Mouse (Mus musculus) MEL (cell line): ENCODE results near the gene Kif24. TPM values are rescaled to one million over a fixed set of nuclear protein-coding genes. Genes with fewer than 3 reads are reported as not detected.

Experiments used
- DNase-seq: peaks from one replicate; pipeline ENCODE4 v3.0.0; 2011; ENCODE audit warnings: low read depth, low spot score
- H3K27ac ChIP-seq: 2 replicates; pipeline ENCODE4 v1.5.1; 2012; ENCODE audit warnings: low read depth, mild to moderate bottlenecking, control low read depth, low read length, moderate library complexity; ENCODE audit not compliant: control insufficient read depth
- H3K27me3 ChIP-seq, 2 experiments: fragments of 150-350 bp in 1 of 2; sonication (generic) in 1 of 2; 2 replicates each; pipeline ENCODE4 v1.6.1; 2012; ENCODE audit warnings: low read length in 2 of 2, mild to moderate bottlenecking in 2 of 2, improper control_type of control experiment in 1 of 2, moderate library complexity in 1 of 2; ENCODE audit not compliant: insufficient read depth in 2 of 2, control insufficient read depth in 1 of 2
- H3K36me3 ChIP-seq, 2 experiments: 2 replicates each; pipeline ENCODE4 v1.6.1; 2012 to 2014; ENCODE audit warnings: low read length in 2 of 2, improper control_type of control experiment in 1 of 2, inconsistent platforms in 1 of 2, mild to moderate bottlenecking in 1 of 2; ENCODE audit not compliant: insufficient read depth in 2 of 2, control insufficient read depth in 1 of 2
- H3K4me1 ChIP-seq, 2 experiments: fragments of 150-350 bp in 1 of 2; sonication (generic) in 1 of 2; 2 replicates each; pipeline ENCODE4 v1.6.1; 2012; ENCODE audit warnings: low read length in 2 of 2, improper control_type of control experiment in 1 of 2, mild to moderate bottlenecking in 1 of 2; ENCODE audit not compliant: insufficient read depth in 2 of 2, control insufficient read depth in 1 of 2
- H3K4me3 ChIP-seq, 2 experiments: fragments of 150-350 bp in 1 of 2; sonication (generic) in 1 of 2; 2 replicates each; pipeline ENCODE4 v1.5.1; 2012; ENCODE audit warnings: low read depth in 2 of 2, low read length in 2 of 2, mild to moderate bottlenecking in 2 of 2, moderate library complexity in 2 of 2, control low read depth in 1 of 2, improper control_type of control experiment in 1 of 2; ENCODE audit not compliant: control insufficient read depth in 1 of 2, insufficient read depth in 1 of 2
- H3K79me2 ChIP-seq: 2 replicates; pipeline ENCODE4 v1.6.1; 2012; ENCODE audit warnings: mild to moderate bottlenecking, low read length, moderate library complexity; ENCODE audit not compliant: control insufficient read depth, poor library complexity, insufficient read depth
- H3K9ac ChIP-seq: 2 replicates; pipeline ENCODE4 v1.6.1; 2012; ENCODE audit warnings: low read depth, mild to moderate bottlenecking, control low read depth, low read length, moderate library complexity; ENCODE audit not compliant: control insufficient read depth, poor library complexity, severe bottlenecking
- H3K9me3 ChIP-seq: fragments of 150-350 bp; sonication (generic); replicated peaks from 2 replicates; pipeline ENCODE4 v1.6.1; 2012; ENCODE audit warnings: mild to moderate bottlenecking, low read length, improper control_type of control experiment, moderate library complexity; ENCODE audit not compliant: insufficient read depth
- CHD1 ChIP-seq: IDR thresholded peaks from 2 replicates; pipeline ENCODE4 v1.6.1; 2012; ENCODE audit warnings: low read depth, mild to moderate bottlenecking, inconsistent platforms, low read length, improper control_type of control experiment
- E2F4 ChIP-seq: IDR thresholded peaks from 2 replicates; pipeline ENCODE4 v1.6.1; 2011; ENCODE audit warnings: low read depth, low read length, improper control_type of control experiment, borderline replicate concordance
- ELF1 ChIP-seq: IDR thresholded peaks from 2 replicates; pipeline ENCODE4 v1.6.1; 2014; ENCODE audit warnings: low read depth, mild to moderate bottlenecking, inconsistent platforms, low read length, improper control_type of control experiment, moderate library complexity
- ETS1 ChIP-seq: IDR thresholded peaks from 2 replicates; pipeline ENCODE4 v1.6.1; 2012; ENCODE audit warnings: low read depth, mild to moderate bottlenecking, inconsistent platforms, low read length, improper control_type of control experiment, moderate library complexity
- GATA1 ChIP-seq: IDR thresholded peaks from 2 replicates; pipeline ENCODE4 v1.6.1; 2011; ENCODE audit warnings: low read depth, low read length, improper control_type of control experiment
- JUND ChIP-seq: IDR thresholded peaks from 2 replicates; pipeline ENCODE4 v1.6.1; 2011; ENCODE audit warnings: low read depth, mild to moderate bottlenecking, improper control_type of control experiment, low read length
- MXI1 ChIP-seq: IDR thresholded peaks from 2 replicates; pipeline ENCODE4 v1.6.1; 2011; ENCODE audit warnings: mild to moderate bottlenecking, low read depth, low read length, improper control_type of control experiment
- POLR2AphosphoS2 ChIP-seq: IDR thresholded peaks from 2 replicates; pipeline ENCODE4 v1.6.1; 2011; ENCODE audit warnings: low read length, improper control_type of control experiment
- RAD21 ChIP-seq: IDR thresholded peaks from 2 replicates; pipeline ENCODE4 v1.6.1; 2011; ENCODE audit warnings: mild to moderate bottlenecking, low read depth, low read length, improper control_type of control experiment
- SMC3 ChIP-seq: IDR thresholded peaks from 2 replicates; pipeline ENCODE4 v1.6.1; 2011; ENCODE audit warnings: low read depth, low read length, improper control_type of control experiment
- TAL1 ChIP-seq: IDR thresholded peaks from 2 replicates; pipeline ENCODE4 v1.6.1; 2012; ENCODE audit warnings: mild to moderate bottlenecking, inconsistent platforms, low read length, moderate library complexity, mixed read lengths
- ZC3H11A ChIP-seq: IDR thresholded peaks from 2 replicates; pipeline ENCODE4 v1.6.1; 2012; ENCODE audit warnings: low read depth, mild to moderate bottlenecking, inconsistent platforms, low read length, improper control_type of control experiment
- polyA plus RNA-seq, 2 experiments: library from polyadenylated mRNA; stranded (reverse) in 1 of 2; unstranded in 1 of 2; fragments of >175 nt in 1 of 2; fragments of >200 nt in 1 of 2; gene quantifications; 2 replicates each; pipeline versions ENCODE4 v1.2.1 to v1.2.4; 2012; ENCODE audit warnings: low replicate concordance in 2 of 2, low read depth in 1 of 2; ENCODE audit not compliant: insufficient read length in 2 of 2, insufficient read depth in 1 of 2, missing spikeins in 1 of 2
- total RNA-seq: library from RNA; depleted of rRNA; stranded (reverse); fragments of 300-350 nt; gene quantifications from 2 replicates; pipeline ENCODE4 v1.2.3, GENCODE M21; 2012

Kif24 gene
- total and polyA plus RNA-seq, 3 experiments = 11.6 to 13.2 TPM; not detected in 1

- Histone ChIP-seq H3K27ac (no peak overlapping the region), H3K79me2 (no peaks in the 10 kb centered on the region), H3K36me3 (peaks cover 0 to 2% of the 10 kb centered on the region in 2 experiments; a peak in 2 of 4 replicates), H3K9ac (no peak overlapping the region), H3K9me3 (no peaks in the 10 kb centered on the region), H3K27me3 (no peaks in the 10 kb centered on the region), H3K4me3 (no peak overlapping the region), H3K4me1 (peaks cover 0 to 6% of the 10 kb centered on the region in 2 experiments; a peak in 2 of 4 replicates)
- no peak for DNase-seq
- TF ChIP-seq GATA1 (no peak), POLR2AphosphoS2 (no peak), SMC3 (no peak)
These were observed 33.5 kb upstream of the Kif24 start for GRCm38 (mm10) chr4:41497995-41498845.

- H3K27me3 ChIP-seq = no peaks in the 10 kb centered on the region
- DNase-seq = no peak
These were observed 32.9 kb upstream of the Kif24 start for GRCm38 (mm10) chr4:41497579-41497978.

GRCm38 (mm10) chr4:41497046-41497445 is 32.4 kb upstream of the Kif24 start:
- Histone ChIP-seq H3K4me3 (no peak overlapping the region), H3K27ac (no peak overlapping the region), H3K9ac (no peak overlapping the region), H3K27me3 (no peaks in the 10 kb centered on the region), H3K4me1 (peaks cover 0 to 5% of the 10 kb centered on the region in 2 experiments; a peak in 1 of 4 replicates), H3K9me3 (no peaks in the 10 kb centered on the region), H3K79me2 (no peaks in the 10 kb centered on the region), H3K36me3 (peaks cover 0 to 2% of the 10 kb centered on the region in 2 experiments; a peak in 2 of 4 replicates)
- TF ChIP-seq E2F4 = no peak
- no peak for TF ChIP-seq JUND
- TF ChIP-seq TAL1 = no peak
- TF ChIP-seq RAD21 = no peak
- TF ChIP-seq MXI1 = no peak
- TF ChIP-seq ELF1 = no peak
- no peak for DNase-seq

More at GRCm38 (mm10) chr4:41497579-41497978, 32.9 kb upstream of the Kif24 start:
- no peak overlapping the region for H3K27ac ChIP-seq
- H3K36me3 ChIP-seq = peaks cover 0 to 2% of the 10 kb centered on the region in 2 experiments; a peak in 2 of 4 replicates
- H3K4me1 ChIP-seq = peaks cover 0 to 6% of the 10 kb centered on the region in 2 experiments; a peak in 1 of 4 replicates
- no peaks in the 10 kb centered on the region for H3K9me3 ChIP-seq
- H3K4me3 ChIP-seq = no peak overlapping the region
- H3K9ac ChIP-seq = no peak overlapping the region
- H3K79me2 ChIP-seq = no peaks in the 10 kb centered on the region
- TF ChIP-seq CHD1 (no peak), ETS1 (no peak), MXI1 (no peak), ZC3H11A (no peak)
